Mouse (Mus musculus) hematopoietic multipotent progenitor cell, adult 10-12 weeks (in vitro differentiated cells): ENCODE results near the gene Cpne4. TPM values are rescaled to one million over a fixed set of nuclear protein-coding genes. Genes with fewer than 3 reads are reported as not detected.

ENCODE experiments used
- polyA plus RNA-seq: library from polyadenylated mRNA; stranded (reverse); fragments of >175 nt; gene quantifications from 2 replicates; pipeline ENCODE4 v1.2.3, GENCODE M21; 2012; ENCODE audit warnings: low replicate concordance

Cpne4 gene
- 0.98 and 1.3 TPM in 2 replicates for polyA plus RNA-seq

GRCm38 (mm10) chr9:104546986-104547385, at the start of gene Cpne4:
TSS of gene Cpne4 (plus strand) at chr9:104547286.

GRCm38 (mm10) chr9:105053147-105053557, 506.1 kb downstream of the Cpne4 start, which contains the start of gene Mrpl3:
TSS of gene Mrpl3 (plus strand) at chr9:105053239.

Other genes with a start within 250 kb of the Cpne4 start
- gene Acpp, start 209.5 kb upstream of the Cpne4 start, polyA plus RNA-seq = 0.79 and 2.3 TPM in 2 replicates